Mouse (Mus musculus): ENCODE data around the gene Timm10.
"Not testable (repeated sequence)": the region's sequence is repeated elsewhere in the genome, so short reads cannot be mapped to it uniquely, and the experiment has no call there.

GRCm38 (mm10) chr2:84801223-84801622 is 25.6 kb upstream of the Timm10 start:
- TF ChIP-seq POLR2A (IDR thresholded peaks at IDR 0.05; ENCODE audit: borderline replicate concordance, extremely low read depth, insufficient read depth, insufficient read length, poor library complexity, severe bottlenecking); CTCF (IDR thresholded peaks at IDR 0.05; ENCODE audit: borderline replicate concordance, extremely low read depth, insufficient read depth, insufficient read length): not testable (repeated sequence)

Data from brain, embryonic 14.5 days (tissue).